Mouse (Mus musculus) kidney, postnatal 14 days (tissue): ENCODE results near the gene Cntn5.

ENCODE experiments used
- DNase-seq: peaks from one replicate; pipeline ENCODE4 v3.0.0; 2022; ENCODE audit warnings: mixed read lengths

Cntn5 gene

GRCm38 (mm10) chr9:10904616-10905363, at the start of gene Cntn5:
TSS of gene Cntn5 (minus strand) at chr9:10904775.
- DNase-seq = no peak

DNA sequence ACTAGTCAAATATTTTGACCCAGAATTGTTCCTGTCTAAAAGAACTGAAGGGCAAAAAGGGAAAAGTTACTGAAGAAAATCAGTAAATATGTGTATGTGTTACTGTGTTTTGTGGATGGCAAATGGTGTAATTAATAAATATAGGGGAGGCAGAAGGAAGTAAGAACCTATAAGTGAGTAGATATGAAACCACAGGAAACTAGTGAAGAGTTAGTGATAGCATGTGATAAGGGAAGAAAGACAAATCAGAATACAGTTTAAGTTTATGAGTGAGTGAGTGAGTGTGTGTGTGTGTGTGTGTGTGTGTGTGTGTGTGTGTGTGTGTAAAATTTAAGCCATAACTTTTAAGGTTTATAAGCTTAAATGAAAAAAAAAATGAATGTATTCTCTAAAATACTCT, 45.9 kb upstream of the Cntn5 start:
- DNase-seq = no peak

DNA sequence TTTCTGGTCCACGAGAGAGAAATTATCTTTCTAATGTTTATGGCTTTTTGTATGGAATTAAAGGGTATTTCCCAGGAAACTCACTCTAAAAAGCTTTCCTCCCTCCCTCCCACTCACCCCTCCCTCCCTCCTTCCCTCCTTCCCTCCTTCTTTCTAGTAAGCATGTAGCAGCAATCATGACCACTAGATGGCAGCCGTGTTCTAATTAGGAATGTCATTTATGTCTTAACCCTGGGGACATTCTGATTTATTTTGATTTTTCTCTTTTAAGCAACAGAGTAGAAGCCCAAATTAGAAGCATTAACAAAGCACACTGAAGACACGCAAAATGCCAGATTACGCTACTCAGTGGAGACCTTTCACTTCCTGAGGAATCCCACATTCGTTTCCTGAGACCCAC, 5.0 kb upstream of the Cntn5 start:
- DNase-seq = peak; percentile 53

- DNase-seq = no peak
These were observed 1.1 kb upstream of the Cntn5 start for GRCm38 (mm10) chr9:10905696-10906095.

GRCm38 (mm10) chr9:10879758-10880157, 24.8 kb downstream of the Cntn5 start:
- DNase-seq = no peak

DNA sequence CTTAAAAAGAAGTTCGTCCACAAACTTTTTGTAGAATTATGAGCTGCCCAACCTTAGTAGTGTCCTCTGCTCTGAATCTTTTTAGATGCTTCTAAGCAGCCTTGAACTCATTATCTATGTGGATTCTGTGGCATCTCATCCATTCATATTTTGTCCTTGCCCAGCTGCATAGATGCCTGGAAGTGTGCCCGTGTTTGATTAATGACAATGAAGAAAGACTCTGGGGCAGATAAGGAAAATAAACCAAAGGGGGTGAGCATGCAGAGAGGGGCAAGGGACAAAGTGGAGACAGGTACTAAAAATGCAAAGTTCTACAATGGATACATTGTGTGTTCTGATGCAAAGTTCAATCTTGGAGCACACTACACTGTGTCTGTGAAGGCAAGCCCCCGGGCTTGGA, 30.7 kb downstream of the Cntn5 start:
- DNase-seq = no peak

DNA sequence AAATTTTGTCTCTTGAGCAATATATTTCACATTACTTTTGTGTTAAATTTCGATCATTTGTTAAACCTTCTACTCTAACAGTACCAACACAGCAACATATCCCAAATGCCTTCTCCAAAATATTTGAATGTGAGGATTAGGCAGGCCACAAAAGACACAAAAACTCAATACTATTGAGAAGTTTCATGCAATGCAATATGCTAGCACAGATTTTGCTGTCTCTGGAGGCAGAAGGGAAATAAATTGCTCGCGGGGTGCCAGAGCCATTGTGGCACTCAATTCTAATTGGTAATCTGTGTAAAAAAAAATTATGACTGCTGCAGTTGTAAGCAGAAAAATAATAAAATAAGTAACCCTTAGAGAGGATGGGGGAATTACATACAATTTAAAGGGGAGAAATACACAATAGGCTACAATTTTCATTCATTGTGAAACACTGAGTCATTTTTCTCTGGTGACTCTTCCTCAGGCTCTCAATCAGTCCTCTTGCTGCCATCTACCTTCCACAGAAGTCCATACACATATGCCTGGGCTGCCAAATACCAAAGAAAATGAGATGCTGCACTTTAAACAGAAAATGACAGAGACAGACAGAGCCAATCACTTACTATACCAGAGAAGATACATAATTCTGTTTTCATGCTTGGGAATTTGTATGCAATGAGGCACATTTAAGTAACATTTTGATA, 48.2 kb downstream of the Cntn5 start:
- no peak for DNase-seq

DNA sequence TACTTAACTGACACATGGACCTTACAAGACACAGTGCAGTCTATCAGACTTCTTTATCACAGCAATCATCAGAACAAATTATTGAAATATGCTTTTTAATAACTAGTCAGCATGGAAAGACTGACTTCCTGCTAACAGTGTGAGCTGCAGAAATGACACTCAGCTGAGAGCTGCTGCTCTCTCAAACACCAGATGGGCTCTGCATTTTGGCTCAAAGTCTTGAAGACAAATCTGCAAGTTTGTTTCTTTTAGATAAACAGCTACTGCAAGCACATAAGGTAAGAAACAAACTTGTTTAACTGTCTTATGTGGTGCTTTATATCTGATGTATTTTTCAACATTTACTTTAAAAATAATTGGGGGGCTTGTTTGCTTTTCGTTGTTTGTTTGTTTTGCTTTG, 87.9 kb downstream of the Cntn5 start:
- no peak for DNase-seq

DNA sequence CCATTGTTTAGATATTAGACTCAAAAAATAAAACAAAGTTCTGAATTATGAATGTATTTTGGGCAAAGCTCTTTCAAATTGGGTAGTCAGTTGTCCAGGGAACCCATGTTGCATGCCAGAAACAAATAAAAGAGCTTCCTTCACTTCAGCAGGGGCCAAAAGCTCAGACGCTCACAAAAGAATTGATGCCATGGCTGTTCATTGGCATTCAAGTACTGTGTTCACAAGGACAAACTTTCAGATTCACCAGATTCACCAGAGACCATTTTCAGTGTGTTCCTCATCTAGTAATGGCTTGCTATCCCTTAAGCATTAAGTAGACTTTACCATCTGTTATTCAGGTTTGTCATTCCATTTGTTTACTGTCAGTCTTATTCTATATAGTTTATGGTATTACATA, 107.4 kb downstream of the Cntn5 start:
- DNase-seq = no peak

GRCm38 (mm10) chr9:10795102-10795501, 109.5 kb downstream of the Cntn5 start:
- no peak for DNase-seq

DNA sequence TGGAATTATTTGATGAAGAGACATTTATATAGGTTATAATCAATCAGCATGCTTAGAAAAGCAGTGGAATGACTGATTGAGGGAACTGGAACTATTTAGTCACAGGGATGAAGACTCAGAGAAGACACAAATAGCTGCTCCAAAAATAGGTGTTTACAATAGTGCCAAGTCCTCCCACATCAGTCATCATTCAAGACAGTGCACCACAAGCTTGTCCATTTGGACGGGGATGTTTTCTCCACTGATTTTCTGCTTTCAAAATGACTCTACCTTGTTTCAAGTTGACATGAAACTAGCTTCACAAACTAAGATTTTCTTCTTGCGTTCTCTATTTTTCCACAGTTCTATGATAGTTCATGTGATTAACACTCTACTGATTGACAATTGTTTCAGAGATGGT, 172.7 kb downstream of the Cntn5 start:
- DNase-seq = no peak

- DNase-seq = no peak
These were observed 180.4 kb downstream of the Cntn5 start for GRCm38 (mm10) chr9:10724191-10724590.

- DNase-seq = no peak
These were observed 182.5 kb downstream of the Cntn5 start for GRCm38 (mm10) chr9:10722121-10722520.

- no peak for DNase-seq
These were observed 185.6 kb downstream of the Cntn5 start for GRCm38 (mm10) chr9:10718986-10719385.

DNA sequence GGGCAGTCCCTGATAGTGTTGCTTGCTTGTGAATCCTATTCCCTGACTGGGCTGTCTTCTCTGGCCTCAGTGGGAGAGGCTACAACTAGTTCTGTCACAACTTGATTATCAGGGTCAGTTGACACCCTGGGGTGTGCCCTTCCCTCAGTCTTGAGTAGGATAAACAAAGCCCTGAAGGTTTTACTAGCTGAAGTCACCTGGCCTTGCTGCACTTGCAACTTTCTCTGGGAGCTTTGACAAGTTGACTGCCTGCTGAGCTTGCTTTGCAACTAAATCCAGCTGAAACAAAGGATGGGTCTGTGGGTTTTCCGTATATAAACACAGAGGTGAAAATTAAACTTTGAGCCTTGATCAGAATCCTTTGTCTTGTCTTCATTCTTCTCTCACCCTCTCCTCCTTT, 190.9 kb downstream of the Cntn5 start:
- DNase-seq = no peak

DNA sequence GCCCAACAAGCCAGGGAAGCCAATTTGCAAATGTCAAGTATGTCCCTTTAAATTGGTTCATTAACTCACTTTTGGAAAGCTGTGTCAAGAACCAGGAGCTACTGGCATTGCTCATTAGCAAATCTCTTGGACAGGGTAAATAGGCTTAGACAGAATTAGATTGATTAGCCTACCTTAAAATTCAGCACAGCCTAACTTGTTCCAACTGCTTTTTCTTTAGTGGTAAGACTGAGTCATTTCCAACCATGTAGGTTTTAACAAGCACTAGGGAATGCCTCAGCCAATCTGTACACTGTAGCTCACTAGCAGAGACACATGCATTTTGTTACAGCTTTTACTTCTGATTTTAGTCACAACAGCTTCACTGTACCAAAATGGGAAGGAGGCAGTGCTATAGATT, 222.9 kb downstream of the Cntn5 start:
- no peak for DNase-seq

DNA sequence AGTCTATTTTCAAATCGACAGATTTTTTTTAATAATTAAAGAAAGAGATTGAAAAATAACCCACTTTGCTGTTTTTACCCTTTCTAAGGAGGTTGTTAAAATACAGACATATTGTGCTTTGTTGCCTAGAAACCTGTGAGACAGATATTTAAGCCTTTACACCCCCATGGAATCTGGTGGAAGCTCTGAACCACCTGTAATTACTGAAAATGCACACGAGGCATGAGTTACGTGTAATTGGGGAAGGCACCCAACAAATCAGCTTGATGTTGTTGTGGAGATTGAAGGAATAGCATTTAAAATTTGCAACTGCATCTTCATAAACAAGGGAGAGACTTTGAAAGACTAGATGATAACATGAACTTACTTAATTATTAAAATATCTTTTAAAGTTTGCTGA, 223.4 kb downstream of the Cntn5 start:
- DNase-seq = no peak

DNA sequence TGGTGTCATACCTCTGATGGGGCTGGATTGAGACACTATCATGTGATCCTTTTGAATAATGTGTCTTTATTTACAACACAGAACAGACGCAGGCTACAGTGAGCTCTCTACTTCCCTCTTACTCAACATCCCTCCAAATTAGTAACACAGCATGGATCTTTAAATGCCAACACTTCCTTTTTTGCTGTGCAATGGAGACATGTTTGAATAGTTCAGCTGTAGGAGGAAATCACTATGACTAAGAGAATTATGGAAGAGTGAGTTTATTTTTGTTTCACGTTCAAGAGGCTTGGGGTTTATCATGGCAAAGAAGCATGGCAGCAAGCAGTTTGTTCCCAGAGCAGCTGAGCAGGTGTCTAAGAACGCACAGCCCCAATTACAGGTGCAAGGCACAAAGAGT, 235.9 kb downstream of the Cntn5 start:
- no peak for DNase-seq

GRCm38 (mm10) chr9:10667438-10667837, 237.1 kb downstream of the Cntn5 start:
- no peak for DNase-seq

GRCm38 (mm10) chr9:10665756-10666155, 238.8 kb downstream of the Cntn5 start:
- no peak for DNase-seq

GRCm38 (mm10) chr9:10663101-10663500, 241.5 kb downstream of the Cntn5 start:
- DNase-seq = no peak

DNA sequence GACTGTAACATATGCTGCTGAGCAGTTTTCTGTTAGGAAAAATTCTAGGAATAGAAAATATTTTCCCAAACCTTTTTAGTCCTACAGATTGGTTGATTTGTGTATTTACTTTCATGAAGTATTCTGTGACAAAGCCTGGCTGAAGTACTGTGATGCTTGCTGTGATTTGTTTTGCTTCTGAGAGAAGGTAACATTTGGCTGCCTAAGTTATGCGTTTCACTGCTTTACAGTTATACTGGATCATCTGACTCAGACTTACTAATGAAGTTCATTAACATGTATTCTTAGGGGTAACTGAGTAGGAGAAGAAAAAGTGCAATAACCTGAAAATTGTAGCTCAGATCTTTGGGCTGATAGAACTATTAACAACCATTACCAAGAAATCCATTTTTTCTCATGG, 245.1 kb downstream of the Cntn5 start:
- DNase-seq = no peak

DNA sequence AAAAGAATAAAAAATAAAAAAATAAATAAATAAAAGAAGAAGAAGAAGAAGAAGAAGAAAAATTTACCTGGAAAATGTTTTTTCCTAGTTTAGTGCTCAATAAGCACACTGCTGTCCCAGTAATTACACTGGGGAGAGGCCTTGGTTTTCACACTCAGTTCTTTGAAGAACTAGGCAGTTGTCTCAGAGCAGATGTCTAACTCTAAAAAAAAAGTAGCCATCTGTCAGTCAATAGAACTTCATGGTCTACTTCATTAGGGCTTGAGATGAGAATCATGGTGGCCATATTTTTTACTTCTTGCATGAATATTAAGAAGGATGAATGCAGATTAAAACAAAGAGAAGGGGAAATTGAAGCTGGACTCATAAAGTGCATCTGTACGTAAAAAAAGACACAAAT, 246.5 kb downstream of the Cntn5 start:
- DNase-seq = no peak

- no peak for DNase-seq
These were observed 247.3 kb downstream of the Cntn5 start for GRCm38 (mm10) chr9:10657144-10657748.
